Mouse (Mus musculus): Measurements from ENCODE around the gene Tulp3.

DNA sequence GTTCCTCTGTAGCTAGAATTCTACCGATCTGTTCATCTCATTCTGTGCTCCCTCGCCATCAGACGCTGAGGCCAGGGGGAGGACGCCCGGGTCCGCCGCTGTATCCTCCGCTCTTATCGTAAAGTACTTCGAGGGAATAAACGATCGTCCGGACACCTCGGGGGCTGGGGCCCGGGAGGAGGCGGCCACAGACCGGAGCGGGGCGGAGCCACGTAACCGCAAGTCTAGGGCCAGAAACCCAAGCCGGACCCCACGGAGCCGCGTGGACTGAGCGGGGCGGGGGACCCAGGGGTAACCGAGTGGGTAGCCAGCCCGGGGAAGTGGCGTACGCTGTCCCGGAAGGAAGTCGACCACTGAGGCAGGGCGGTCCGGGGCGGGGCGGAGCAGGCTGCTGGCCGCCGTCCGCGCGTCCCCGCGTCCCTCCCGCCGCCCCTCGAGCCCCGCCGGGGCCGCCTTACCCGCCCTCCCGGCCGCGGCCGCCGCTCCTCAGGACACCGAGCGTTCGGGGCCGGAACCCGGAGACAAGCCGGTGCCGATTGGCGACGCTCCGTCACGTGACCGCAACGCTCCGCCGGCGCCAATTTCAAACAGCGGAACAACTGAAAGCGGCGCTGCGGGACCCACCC is 6.8 kb upstream of the Tulp3 start, which contains the start of the genes Rhno1 and Foxm1:
- peak; percentile 57; the same call in 1 of the 2 replicates for TF ChIP-seq POLR2A (IDR thresholded peaks at IDR 0.05; ENCODE audit: insufficient read depth, low read depth, low read length)
- no peak for TF ChIP-seq CTCF (IDR thresholded peaks at IDR 0.05; ENCODE audit: insufficient read depth, low read depth, low read length)

Measured in olfactory bulb, adult 2 months (tissue).